Mouse (Mus musculus) thymus, adult 2 months (tissue): Measurements from ENCODE around the gene Homer1.

Experiments
- CTCF ChIP-seq: fragments of 200-500 bp; IDR thresholded peaks from 2 replicates; pipeline ENCODE4 v1.5.1; 2012; ENCODE audit warnings: mild to moderate bottlenecking, control low read depth, low read length, moderate library complexity, borderline replicate concordance; ENCODE audit not compliant: control insufficient read depth, poor library complexity, insufficient read depth; ENCODE audit errors: extremely low read depth
- POLR2A ChIP-seq: fragments of 200-500 bp; IDR thresholded peaks from 2 replicates; pipeline ENCODE4 v1.6.1; 2012; ENCODE audit warnings: mild to moderate bottlenecking, low read length, control low read depth, moderate library complexity; ENCODE audit not compliant: control insufficient read depth, poor library complexity, insufficient read depth; ENCODE audit errors: extremely low read depth

DNA sequence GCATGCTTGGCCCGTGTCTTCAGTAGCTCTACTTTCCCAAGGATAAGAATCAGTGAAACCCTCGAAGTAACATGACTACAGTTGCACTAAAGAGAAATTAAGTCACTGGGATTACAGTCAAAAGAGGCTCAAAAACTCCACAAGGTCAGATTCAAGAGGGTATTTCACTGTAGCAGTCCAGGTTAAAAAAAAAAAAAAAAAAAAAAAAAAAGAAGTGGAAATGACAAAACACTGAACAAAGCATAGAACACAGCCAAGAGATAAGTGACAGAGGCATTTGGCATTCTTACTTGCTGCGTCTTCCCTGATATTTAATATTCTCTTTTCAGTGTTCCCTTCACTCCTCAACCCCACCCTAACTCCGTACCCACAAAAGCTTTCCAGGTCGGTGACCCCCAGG, 115.6 kb downstream of the Homer1 start:
- no peak for TF ChIP-seq CTCF
- TF ChIP-seq POLR2A = no peak
